Mouse (Mus musculus) activated CD4-positive, CD25-positive, alpha-beta regulatory T cell, adult 4 months (primary cell): Measurements from ENCODE around the gene Adh6b. TPM values are rescaled to one million over a fixed set of nuclear protein-coding genes. Genes with fewer than 3 reads are reported as not detected.

Experiments
- ATAC-seq: one replicate; pipeline ENCODE4 v1.8.0; 2017
- polyA plus RNA-seq, 2 experiments: library from polyadenylated mRNA; unstranded; fragments of 100-300 nt; shearing (Covaris generic); gene quantifications; one replicate each; pipeline ENCODE4 v1.2.1; 2017

The Adh6b gene
- not detected for polyA plus RNA-seq

- no peak for ATAC-seq
These were observed at the start of gene Adh6b for GRCm38 (mm10) chr3:138341471-138341870. Gene Adh6b (plus strand): TSS chr3:138341775.

GRCm38 (mm10) chr3:138293298-138293895 is 48.2 kb upstream of the Adh6b start:
- ATAC-seq: no peak

GRCm38 (mm10) chr3:138300130-138300529 is 41.4 kb upstream of the Adh6b start:
- no peak for ATAC-seq

- no peak for ATAC-seq
These were observed 38.9 kb upstream of the Adh6b start for GRCm38 (mm10) chr3:138302676-138303075.

GRCm38 (mm10) chr3:138303771-138304488 is 37.6 kb upstream of the Adh6b start:
- ATAC-seq: no peak

- no peak for ATAC-seq
These were observed 37.1 kb upstream of the Adh6b start for GRCm38 (mm10) chr3:138304489-138304871.

- ATAC-seq: no peak
These were observed 35.9 kb upstream of the Adh6b start for GRCm38 (mm10) chr3:138305486-138306289.

GRCm38 (mm10) chr3:138306290-138306683 is 35.3 kb upstream of the Adh6b start:
- ATAC-seq: no peak

GRCm38 (mm10) chr3:138309910-138310309 is 31.7 kb upstream of the Adh6b start:
- no peak for ATAC-seq

GRCm38 (mm10) chr3:138311015-138311414 is 30.6 kb upstream of the Adh6b start:
- ATAC-seq: no peak

GRCm38 (mm10) chr3:138312965-138313364 is 28.6 kb upstream of the Adh6b start, which contains the start of gene Adh6a:
Gene Adh6a (plus strand): TSS chr3:138313286.
- ATAC-seq: no peak

GRCm38 (mm10) chr3:138316908-138317472 is 24.6 kb upstream of the Adh6b start:
- ATAC-seq: no peak

- ATAC-seq: no peak
These were observed 16.6 kb upstream of the Adh6b start for GRCm38 (mm10) chr3:138325001-138325400.

- ATAC-seq: no peak
These were observed 16.1 kb upstream of the Adh6b start for GRCm38 (mm10) chr3:138325466-138325865.

- peak; percentile 33 for ATAC-seq
These were observed 7.7 kb upstream of the Adh6b start for GRCm38 (mm10) chr3:138333910-138334309.

GRCm38 (mm10) chr3:138334320-138334719 is 7.3 kb upstream of the Adh6b start:
- peak; percentile 88 for ATAC-seq

- no peak for ATAC-seq
These were observed 6.0 kb upstream of the Adh6b start for GRCm38 (mm10) chr3:138335566-138335965.

GRCm38 (mm10) chr3:138336104-138336754 is 5.3 kb upstream of the Adh6b start:
- no peak for ATAC-seq

GRCm38 (mm10) chr3:138347041-138347440 is 5.5 kb downstream of the Adh6b start:
- ATAC-seq: no peak

GRCm38 (mm10) chr3:138352012-138352809 is 10.6 kb downstream of the Adh6b start:
- no peak for ATAC-seq

- no peak for ATAC-seq
These were observed 17.3 kb downstream of the Adh6b start for GRCm38 (mm10) chr3:138358856-138359255.

- ATAC-seq: no peak
These were observed 19.1 kb downstream of the Adh6b start for GRCm38 (mm10) chr3:138360721-138361120.
